Comparison of ENCODE assay signal across 20 mouse cellular contexts in genomic region chr6:121219406-121219805, GRCm38 (mm10). TPM values are rescaled to one million over a fixed set of nuclear protein-coding genes. Genes with fewer than 3 reads are reported as not detected.
A peak's percentile ranks its signal among the peaks of the same experiment; 100 is the strongest.
DNase-seq lines count a peak whose midpoint lies in the region; TF ChIP-seq lines count a peak whose summit lies in the region.
"Had no signal": no experiment of that assay in that cellular context is flagged by ENCODE, and none has a peak within 500 bp of the region (broad histone marks: within the 10 kb centered on the region; RNA-seq: fewer than 3 reads in every experiment).

No protein-coding gene starts in this region.

- no peak overlapping the region for H3K4me3 ChIP-seq in left cerebral cortex, adult 2 months
- H3K4me3 ChIP-seq: embryonic facial prominence, embryonic 12.5 days; erythroblast, embryonic 14.5 days; forebrain, embryonic 13.5 days; limb, embryonic 15.5 days; liver, embryonic 15.5 days; myocyte had no signal

- no peak for TF ChIP-seq CTCF in left cerebral cortex, adult 2 months (IDR thresholded peaks at IDR 0.05)

- H3K27ac ChIP-seq in left cerebral cortex, adult 2 months, result no peak overlapping the region
- H3K27ac ChIP-seq: embryonic facial prominence, embryonic 12.5 days; forebrain, embryonic 13.5 days; kidney, postnatal 0 days; limb, embryonic 15.5 days; liver, embryonic 15.5 days had no signal

- DNase-seq in cerebellum, postnatal 14 days, result peak; percentile 18 to 28
- DNase-seq in cerebellum, adult 9-10 months, result no peak
- peak; percentile 10 for DNase-seq in thymus, postnatal 4 days
- no peak for DNase-seq in thymus, postnatal 36 days
- DNase-seq in heart, postnatal 10 days, result peak; percentile 72 to 82
- DNase-seq in left cerebral cortex, adult 2 months (ENCODE audit: extremely low spot score in 1 of 2, low spot score in 2 of 2), result no peak
- no peak for DNase-seq in urinary bladder, postnatal 36 days (ENCODE audit: low spot score in 2 of 2)
- no peak for DNase-seq in left cerebral cortex, adult 18-20 months (ENCODE audit: low spot score in 2 of 2)
- DNase-seq: cerebellum, adult 8-10 months; kidney, adult 11 months; midbrain, embryonic 14.5 days; spleen, adult 18-20 months; thymus, postnatal 25 days had no signal

- intact Hi-C loops in heart, postnatal 10 days (cut with DNase I), result no loop called here
- intact Hi-C loops in left cerebral cortex, adult 2 months (cut with DNase I), result no loop called here

RNA-seq across cellular contexts. Expression of gene Tuba8, which starts 8.9 kb away (rescaled TPM):
- 10 to 100 TPM; 78.2 to 86.1 TPM for total RNA-seq in heart, postnatal 10 days (2021)
- 10 to 100 TPM; 10.6 to 12.2 TPM for total RNA-seq in left cerebral cortex, adult 2 months (2021)
- 10 to 100 TPM; 12.3 to 12.7 TPM for total RNA-seq in left cerebral cortex, adult 18-20 months (2021)

RNA-seq across cellular contexts. Expression of gene Usp18, which starts 26.3 kb away (rescaled TPM):
- 1 to 10 TPM in 1 of 2 experiments, under 1 TPM in 1; 0.82 to 1.2 TPM for total RNA-seq in heart, postnatal 10 days (2021)
- total RNA-seq in left cerebral cortex, adult 2 months (2021), result under 1 TPM; 0.18 to 0.89 TPM
- under 1 TPM in 1 of 2 experiments, not detected in 1; 0.80 TPM for total RNA-seq in left cerebral cortex, adult 18-20 months (2021)

RNA-seq across cellular contexts. Expression of gene Pex26, which starts 35.9 kb away (rescaled TPM):
- total RNA-seq in heart, postnatal 10 days (2021), result 10 to 100 TPM in 1 of 2 experiments, 1 to 10 TPM in 1; 7.3 to 11.2 TPM
- total RNA-seq in left cerebral cortex, adult 2 months (2021), result 10 to 100 TPM; 15.0 to 15.1 TPM
- 10 to 100 TPM; 14.4 to 16.4 TPM for total RNA-seq in left cerebral cortex, adult 18-20 months (2021)

Comparison
In these comparisons a context has a peak if more than half of its experiments do, and no peak if none do; other contexts are left out.
1. DNase-seq: peak in cerebellum, postnatal 14 days (2 of 2), thymus, postnatal 4 days (single experiment) and heart, postnatal 10 days (2 of 2); none in cerebellum, adult 9-10 months (single experiment), thymus, postnatal 36 days (0 of 2), left cerebral cortex, adult 2 months (0 of 2), urinary bladder, postnatal 36 days (0 of 2) and left cerebral cortex, adult 18-20 months (0 of 2).
2. RNA of gene Tuba8, which starts 8.9 kb away (total RNA-seq): 78.2 to 86.1 TPM in heart, postnatal 10 days; 12.3 to 12.7 TPM in left cerebral cortex, adult 18-20 months and 10.6 to 12.2 TPM in left cerebral cortex, adult 2 months; every median in the first group is over 4 times any median in the second.